Mouse (Mus musculus) neural tube, embryonic 14.5 days (tissue): ENCODE data around the gene Wap. TPM values are rescaled to one million over a fixed set of nuclear protein-coding genes. Genes with fewer than 3 reads are reported as not detected.

ENCODE experiments used
- ATAC-seq: fragments of 200-750 bp; cut with Nextera tagmentation; 2 replicates; pipeline ENCODE4 v1.8.0; 2017; ENCODE audit warnings: low read depth, mild to moderate bottlenecking, moderate TSS enrichment, moderate library complexity
- H3K27ac ChIP-seq: fragments of 300-500 bp; sonication (generic); 2 replicates; pipeline ENCODE4 v1.5.1; 2014; ENCODE audit warnings: low read depth, mild to moderate bottlenecking, control low read depth, low read length, moderate library complexity, mixed read lengths
- H3K27me3 ChIP-seq: fragments of 300-500 bp; sonication (generic); 2 replicates; pipeline ENCODE4 v1.6.1; 2014; ENCODE audit warnings: low read length; ENCODE audit not compliant: control insufficient read depth, insufficient read depth
- H3K36me3 ChIP-seq: fragments of 300-500 bp; sonication (generic); 2 replicates; pipeline ENCODE4 v1.6.1; 2014; ENCODE audit warnings: low read length, mixed read lengths; ENCODE audit not compliant: control insufficient read depth, insufficient read depth
- H3K4me1 ChIP-seq: fragments of 300-500 bp; sonication (generic); 2 replicates; pipeline ENCODE4 v1.6.1; 2014; ENCODE audit warnings: low read length; ENCODE audit not compliant: control insufficient read depth, insufficient read depth
- H3K4me2 ChIP-seq: fragments of 300-500 bp; sonication (generic); 2 replicates; pipeline ENCODE4 v1.6.1; 2014; ENCODE audit warnings: mild to moderate bottlenecking, low read depth, low read length, control low read depth
- H3K4me3 ChIP-seq: fragments of 300-500 bp; sonication (generic); 2 replicates; pipeline ENCODE4 v1.5.1; 2014; ENCODE audit warnings: low read depth, low read length, control low read depth, mixed read lengths
- H3K9ac ChIP-seq: fragments of 300-500 bp; sonication (generic); replicated peaks from 2 replicates; pipeline ENCODE4 v1.6.1; 2014; ENCODE audit warnings: low read depth, mild to moderate bottlenecking, control low read depth, low read length, mixed read lengths
- H3K9me3 ChIP-seq: fragments of 300-500 bp; sonication (generic); 2 replicates; pipeline ENCODE4 v1.6.1; 2016; ENCODE audit warnings: low read length; ENCODE audit not compliant: control insufficient read depth
- WGBS: fragments of 180-500 bp; shearing (Covaris S2); extraction: QIAGEN DNeasy Blood & Tissue Kit; methylation state at CpG from one replicate; pipeline ENCODE4 v1.1.7; 2014; 5-methylcytosine and 5-hydroxymethylcytosine counted together
- polyA plus RNA-seq: library from polyadenylated mRNA; unstranded; fragments of >200 nt; fragmentation: Nextera tagmentation; extraction: Ambion mirVana; gene quantifications from 2 replicates; pipeline ENCODE4 v1.2.1, GENCODE M21; 2014

Gene Wap
- polyA plus RNA-seq, 1 experiment from 2014 or later: not detected

- Histone ChIP-seq H3K27ac (no peak overlapping the region), H3K9ac (no peak overlapping the region), H3K4me3 (no peak overlapping the region), H3K4me1 (peaks cover 25% of the 10 kb centered on the region), H3K4me2 (no peak overlapping the region), H3K27me3 (no peaks in the 10 kb centered on the region), H3K36me3 (peaks cover 32% of the 10 kb centered on the region), H3K9me3 (no peaks in the 10 kb centered on the region)
- WGBS: 96% methylated on average over 5 of the region's 5 CpGs
- no peak for ATAC-seq
Observed at GRCm38 (mm10) chr11:6595339-6595738, 43.1 kb downstream of the Wap start.

- Histone ChIP-seq H3K27me3 (no peaks in the 10 kb centered on the region), H3K9me3 (no peaks in the 10 kb centered on the region), H3K9ac (no peak overlapping the region), H3K36me3 (peaks cover 32% of the 10 kb centered on the region), H3K4me3 (no peak overlapping the region), H3K4me1 (peaks cover 20% of the 10 kb centered on the region), H3K27ac (no peak overlapping the region), H3K4me2 (no peak overlapping the region)
- ATAC-seq: no peak
- 90% methylated on average over 6 of the region's 6 CpGs for WGBS
Observed at GRCm38 (mm10) chr11:6594845-6595244, 43.6 kb downstream of the Wap start.

- Histone ChIP-seq H3K27ac (no peak overlapping the region), H3K4me1 (peaks cover 5% of the 10 kb centered on the region; the same call in 1 of the 2 replicates), H3K4me2 (no peak overlapping the region), H3K27me3 (no peaks in the 10 kb centered on the region), H3K9me3 (no peaks in the 10 kb centered on the region), H3K4me3 (no peak overlapping the region), H3K9ac (no peak overlapping the region), H3K36me3 (peaks cover 41% of the 10 kb centered on the region)
- ATAC-seq: no peak
- WGBS: 73% methylated on average over 11 of the region's 11 CpGs
Observed at GRCm38 (mm10) chr11:6593406-6593805, 45.0 kb downstream of the Wap start.

- Histone ChIP-seq H3K4me1 (no peaks in the 10 kb centered on the region), H3K4me2 (no peak overlapping the region), H3K9ac (no peak overlapping the region), H3K9me3 (no peaks in the 10 kb centered on the region), H3K36me3 (peaks cover 35% of the 10 kb centered on the region), H3K27ac (no peak overlapping the region), H3K27me3 (no peaks in the 10 kb centered on the region), H3K4me3 (no peak overlapping the region)
- no peak for ATAC-seq
- 82% methylated on average over 10 of the region's 10 CpGs for WGBS
Observed at GRCm38 (mm10) chr11:6590933-6591675, 47.3 kb downstream of the Wap start.

GRCm38 (mm10) chr11:6589838-6590237 is 48.6 kb downstream of the Wap start:
- H3K36me3 ChIP-seq: peaks cover 38% of the 10 kb centered on the region
- H3K4me1 ChIP-seq: no peaks in the 10 kb centered on the region
- H3K9ac ChIP-seq: no peak overlapping the region
- H3K27me3 ChIP-seq: no peaks in the 10 kb centered on the region
- H3K27ac ChIP-seq: no peak overlapping the region
- no peak overlapping the region for H3K4me3 ChIP-seq
- no peak overlapping the region for H3K4me2 ChIP-seq
- ATAC-seq: no peak
- H3K9me3 ChIP-seq: no peaks in the 10 kb centered on the region
- WGBS: 92% methylated on average over 7 of the region's 7 CpGs

- ATAC-seq: no peak
- Histone ChIP-seq H3K4me3 (no peak overlapping the region), H3K27ac (no peak overlapping the region), H3K4me2 (no peak overlapping the region), H3K27me3 (no peaks in the 10 kb centered on the region), H3K9me3 (no peaks in the 10 kb centered on the region), H3K4me1 (no peaks in the 10 kb centered on the region), H3K36me3 (peaks cover 39% of the 10 kb centered on the region), H3K9ac (no peak overlapping the region)
- 93% methylated on average over 7 of the region's 7 CpGs for WGBS
Observed at GRCm38 (mm10) chr11:6588295-6588694, 50.1 kb downstream of the Wap start.

GRCm38 (mm10) chr11:6587249-6587940 is 51.0 kb downstream of the Wap start:
- H3K9me3 ChIP-seq: no peaks in the 10 kb centered on the region
- H3K36me3 ChIP-seq: peaks cover 35% of the 10 kb centered on the region
- H3K27ac ChIP-seq: no peak overlapping the region
- WGBS: 93% methylated on average over 7 of the region's 7 CpGs
- no peak overlapping the region for H3K4me3 ChIP-seq
- H3K4me2 ChIP-seq: no peak overlapping the region
- H3K4me1 ChIP-seq: no peaks in the 10 kb centered on the region
- H3K27me3 ChIP-seq: no peaks in the 10 kb centered on the region
- H3K9ac ChIP-seq: no peak overlapping the region
- ATAC-seq: no peak

GRCm38 (mm10) chr11:6586660-6587059 is 51.8 kb downstream of the Wap start:
- Histone ChIP-seq H3K4me3 (no peak overlapping the region), H3K9me3 (no peaks in the 10 kb centered on the region), H3K4me1 (no peaks in the 10 kb centered on the region), H3K9ac (no peak overlapping the region), H3K4me2 (no peak overlapping the region), H3K27me3 (no peaks in the 10 kb centered on the region), H3K36me3 (peaks cover 28% of the 10 kb centered on the region), H3K27ac (no peak overlapping the region)
- 94% methylated on average over 3 of the region's 3 CpGs for WGBS
- ATAC-seq: no peak

GRCm38 (mm10) chr11:6585748-6586147 is 52.7 kb downstream of the Wap start:
- H3K4me1 ChIP-seq: no peaks in the 10 kb centered on the region
- H3K9ac ChIP-seq: no peak overlapping the region
- H3K4me3 ChIP-seq: no peak overlapping the region
- H3K27ac ChIP-seq: no peak overlapping the region
- H3K36me3 ChIP-seq: peaks cover 21% of the 10 kb centered on the region; the same call in 1 of the 2 replicates
- ATAC-seq: no peak
- 86% methylated on average over 8 of the region's 8 CpGs for WGBS
- no peak overlapping the region for H3K4me2 ChIP-seq
- H3K27me3 ChIP-seq: no peaks in the 10 kb centered on the region
- H3K9me3 ChIP-seq: no peaks in the 10 kb centered on the region
